Mouse (Mus musculus) MEL (cell line): Measurements from ENCODE around the gene Spc24.

Source experiments
- CTCF ChIP-seq, 3 experiments: IDR thresholded peaks in 2 of 3; conservative IDR thresholded peaks in 1 of 3; 2 replicates each; pipeline ENCODE4 v1.5.1; 2011 to 2012; ENCODE audit warnings: low read length in 3 of 3, low read depth in 2 of 3, mild to moderate bottlenecking in 2 of 3, improper control_type of control experiment in 1 of 3, inconsistent platforms in 1 of 3, mixed read lengths in 1 of 3, moderate library complexity in 1 of 3; ENCODE audit not compliant: control insufficient read depth in 1 of 3, insufficient read depth in 1 of 3, poor library complexity in 1 of 3, severe bottlenecking in 1 of 3
- GATA1 ChIP-seq: IDR thresholded peaks from 2 replicates; pipeline ENCODE4 v1.6.1; 2011; ENCODE audit warnings: low read depth, low read length, improper control_type of control experiment
- JUND ChIP-seq: IDR thresholded peaks from 2 replicates; pipeline ENCODE4 v1.6.1; 2011; ENCODE audit warnings: low read depth, mild to moderate bottlenecking, improper control_type of control experiment, low read length
- USF1 ChIP-seq: IDR thresholded peaks from 2 replicates; pipeline ENCODE4 v1.6.1; 2014; ENCODE audit warnings: low read depth, mild to moderate bottlenecking, inconsistent platforms, low read length, improper control_type of control experiment, moderate library complexity

DNA sequence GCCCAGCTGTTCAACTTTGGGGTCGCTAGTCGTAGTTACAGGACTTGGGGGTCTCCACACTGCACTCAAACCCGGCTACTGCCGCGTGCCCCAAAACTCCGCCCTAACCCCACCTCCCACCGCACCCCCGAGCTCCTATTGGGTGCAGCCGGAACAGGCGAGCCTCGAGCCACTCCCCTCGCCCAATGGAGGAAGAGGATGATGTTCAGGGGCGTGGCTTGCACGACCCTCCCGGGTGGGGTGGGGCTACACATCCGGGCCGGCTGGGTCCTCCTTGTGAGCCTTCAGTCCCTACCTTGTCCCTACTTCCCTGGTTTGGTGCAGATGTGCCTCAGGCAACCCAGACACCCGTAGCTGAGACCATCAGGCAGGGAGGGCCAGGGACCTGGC lies 36.0 kb downstream of the Spc24 start:
- TF ChIP-seq GATA1 (no peak), CTCF (IDR thresholded peaks at IDR 0.05 in 2 of 3, conservative IDR thresholded peaks at IDR 0.05 in 1 of 3; ENCODE audit: control insufficient read depth in 1 of 3, insufficient read depth in 1 of 3, low read depth in 2 of 3, low read length in 3 of 3, poor library complexity in 1 of 3, severe bottlenecking in 1 of 3) (no peak), USF1 (no peak), JUND (no peak)
